Mouse (Mus musculus): Measurements from ENCODE around the gene Cntnap5b. TPM values are rescaled to one million over a fixed set of nuclear protein-coding genes. Genes with fewer than 3 reads are reported as not detected.
"Not testable (repeated sequence)": the region's sequence is repeated elsewhere in the genome, so short reads cannot be mapped to it uniquely, and the experiment has no call there.

Gene Cntnap5b
- polyA plus RNA-seq, 1 experiment from 2014 or later = not detected

- H3K9me3 ChIP-seq (replicated peaks); H3K4me2 ChIP-seq; H3K27me3 ChIP-seq; H3K36me3 ChIP-seq; ATAC-seq (replicated peaks; ENCODE audit: low FRiP score); H3K4me1 ChIP-seq; H3K9ac ChIP-seq; H3K4me3 ChIP-seq (replicated peaks); H3K27ac ChIP-seq: not testable (repeated sequence)
- 90% methylated on average over 4 of the region's 4 CpGs for WGBS
Observed at GRCm38 (mm10) chr1:100001226-100001625, 228.7 kb downstream of the Cntnap5b start.

- Histone ChIP-seq H3K27me3 (no peaks in the 10 kb centered on the region), H3K9ac (no peak overlapping the region)
- 79% methylated on average over 5 of the region's 5 CpGs for WGBS
Observed at GRCm38 (mm10) chr1:100006021-100006745, 233.6 kb downstream of the Cntnap5b start.

GRCm38 (mm10) chr1:100041808-100042207, 269.2 kb downstream of the Cntnap5b start:
- Histone ChIP-seq H3K36me3 (no peaks in the 10 kb centered on the region), H3K4me3 (replicated peaks) (no peak overlapping the region), H3K4me1 (no peaks in the 10 kb centered on the region), H3K9me3 (replicated peaks) (no peaks in the 10 kb centered on the region), H3K9ac (no peak overlapping the region), H3K4me2 (no peak overlapping the region), H3K27ac (no peak overlapping the region), H3K27me3 (no peaks in the 10 kb centered on the region)
- ATAC-seq (replicated peaks; ENCODE audit: low FRiP score) = no peak
- 79% methylated on average over 2 of the region's 2 CpGs for WGBS

More at GRCm38 (mm10) chr1:100006021-100006745, 233.6 kb downstream of the Cntnap5b start:
- Histone ChIP-seq H3K4me3 (replicated peaks) (no peak overlapping the region), H3K27ac (no peak overlapping the region), H3K4me1 (no peaks in the 10 kb centered on the region), H3K36me3 (no peaks in the 10 kb centered on the region), H3K4me2 (no peak overlapping the region), H3K9me3 (replicated peaks) (no peaks in the 10 kb centered on the region)
- no peak for ATAC-seq (replicated peaks; ENCODE audit: low FRiP score)

- no peaks in the 10 kb centered on the region for H3K9me3 ChIP-seq (replicated peaks)
- H3K4me2 ChIP-seq = no peak overlapping the region
- no peak overlapping the region for H3K9ac ChIP-seq
- no peak overlapping the region for H3K4me3 ChIP-seq (replicated peaks)
- no peak overlapping the region for H3K27ac ChIP-seq
- H3K27me3 ChIP-seq = no peaks in the 10 kb centered on the region
- H3K36me3 ChIP-seq = no peaks in the 10 kb centered on the region
- no peaks in the 10 kb centered on the region for H3K4me1 ChIP-seq
- WGBS = 67% methylated on average over 2 of the region's 2 CpGs
- ATAC-seq (replicated peaks; ENCODE audit: low FRiP score) = no peak
Observed at GRCm38 (mm10) chr1:100079812-100080211, 307.2 kb downstream of the Cntnap5b start.

GRCm38 (mm10) chr1:100100516-100100915, 328.0 kb downstream of the Cntnap5b start:
- ATAC-seq (replicated peaks; ENCODE audit: low FRiP score) = no peak
- Histone ChIP-seq H3K9me3 (replicated peaks) (no peaks in the 10 kb centered on the region), H3K4me1 (no peaks in the 10 kb centered on the region), H3K27me3 (no peaks in the 10 kb centered on the region), H3K4me2 (no peak overlapping the region), H3K9ac (no peak overlapping the region), H3K36me3 (no peaks in the 10 kb centered on the region), H3K4me3 (replicated peaks) (no peak overlapping the region), H3K27ac (no peak overlapping the region)

- Histone ChIP-seq H3K27me3 (no peaks in the 10 kb centered on the region), H3K4me1 (no peaks in the 10 kb centered on the region), H3K9ac (no peak overlapping the region), H3K27ac (no peak overlapping the region), H3K9me3 (replicated peaks) (no peaks in the 10 kb centered on the region), H3K36me3 (no peaks in the 10 kb centered on the region), H3K4me3 (replicated peaks) (no peak overlapping the region), H3K4me2 (no peak overlapping the region)
- no peak for ATAC-seq (replicated peaks; ENCODE audit: low FRiP score)
- WGBS = 66% methylated on average over 1 of the region's 1 CpGs
Observed at GRCm38 (mm10) chr1:100101017-100101416, 328.5 kb downstream of the Cntnap5b start.

GRCm38 (mm10) chr1:100104343-100104742, 331.8 kb downstream of the Cntnap5b start:
- Histone ChIP-seq H3K4me1 (no peaks in the 10 kb centered on the region), H3K9ac (no peak overlapping the region), H3K36me3 (no peaks in the 10 kb centered on the region), H3K27me3 (no peaks in the 10 kb centered on the region), H3K4me2 (no peak overlapping the region), H3K9me3 (replicated peaks) (no peaks in the 10 kb centered on the region), H3K4me3 (replicated peaks) (no peak overlapping the region), H3K27ac (no peak overlapping the region)
- WGBS = 73% methylated on average over 2 of the region's 2 CpGs
- ATAC-seq (replicated peaks; ENCODE audit: low FRiP score) = no peak

GRCm38 (mm10) chr1:100122410-100122935, 349.9 kb downstream of the Cntnap5b start:
- Histone ChIP-seq H3K4me3 (replicated peaks) (no peak overlapping the region), H3K9ac (no peak overlapping the region), H3K27ac (no peak overlapping the region), H3K4me1 (no peaks in the 10 kb centered on the region), H3K4me2 (no peak overlapping the region), H3K36me3 (no peaks in the 10 kb centered on the region), H3K9me3 (replicated peaks) (no peaks in the 10 kb centered on the region), H3K27me3 (no peaks in the 10 kb centered on the region)
- no peak for ATAC-seq (replicated peaks; ENCODE audit: low FRiP score)

GRCm38 (mm10) chr1:100163588-100164357, 391.2 kb downstream of the Cntnap5b start:
- H3K27me3 ChIP-seq = no peaks in the 10 kb centered on the region
- no peaks in the 10 kb centered on the region for H3K36me3 ChIP-seq
- no peak for ATAC-seq (replicated peaks; ENCODE audit: low FRiP score)
- no peak overlapping the region for H3K9ac ChIP-seq
- H3K4me2 ChIP-seq = no peak overlapping the region
- no peaks in the 10 kb centered on the region for H3K9me3 ChIP-seq (replicated peaks)
- no peak overlapping the region for H3K4me3 ChIP-seq (replicated peaks)
- H3K27ac ChIP-seq = no peak overlapping the region
- no peaks in the 10 kb centered on the region for H3K4me1 ChIP-seq
- 83% methylated on average over 2 of the region's 2 CpGs for WGBS

- Histone ChIP-seq H3K27ac (no peak overlapping the region), H3K9ac (no peak overlapping the region), H3K36me3 (no peaks in the 10 kb centered on the region), H3K4me3 (replicated peaks) (no peak overlapping the region), H3K4me1 (no peaks in the 10 kb centered on the region), H3K9me3 (replicated peaks) (no peaks in the 10 kb centered on the region), H3K4me2 (no peak overlapping the region), H3K27me3 (no peaks in the 10 kb centered on the region)
- ATAC-seq (replicated peaks; ENCODE audit: low FRiP score) = no peak
Observed at GRCm38 (mm10) chr1:100171566-100171965, 399.0 kb downstream of the Cntnap5b start.

GRCm38 (mm10) chr1:100180050-100180449, 407.5 kb downstream of the Cntnap5b start:
- no peaks in the 10 kb centered on the region for H3K4me1 ChIP-seq
- no peaks in the 10 kb centered on the region for H3K9me3 ChIP-seq (replicated peaks)
- no peak overlapping the region for H3K4me2 ChIP-seq
- no peaks in the 10 kb centered on the region for H3K36me3 ChIP-seq
- H3K27ac ChIP-seq = no peak overlapping the region
- H3K27me3 ChIP-seq = no peaks in the 10 kb centered on the region
- ATAC-seq (replicated peaks; ENCODE audit: low FRiP score) = peak; percentile 98
- H3K9ac ChIP-seq = no peak overlapping the region
- 77% methylated on average over 5 of the region's 5 CpGs for WGBS
- no peak overlapping the region for H3K4me3 ChIP-seq (replicated peaks)

- no peak overlapping the region for H3K9ac ChIP-seq
- H3K27me3 ChIP-seq = no peaks in the 10 kb centered on the region
- 12% methylated on average over 6 of the region's 6 CpGs for WGBS
- H3K9me3 ChIP-seq (replicated peaks) = no peaks in the 10 kb centered on the region
- peak; percentile 91 for ATAC-seq (replicated peaks; ENCODE audit: low FRiP score)
- no peaks in the 10 kb centered on the region for H3K36me3 ChIP-seq
- no peak overlapping the region for H3K4me3 ChIP-seq (replicated peaks)
- H3K4me2 ChIP-seq = no peak overlapping the region
- no peak overlapping the region for H3K27ac ChIP-seq
- H3K4me1 ChIP-seq = no peaks in the 10 kb centered on the region
Observed at GRCm38 (mm10) chr1:100231980-100232608, 459.5 kb downstream of the Cntnap5b start.
